Mouse (Mus musculus) testis, adult 2 months (tissue): ENCODE measurements around the gene Dirc2. TPM values are rescaled to one million over a fixed set of nuclear protein-coding genes. Genes with fewer than 3 reads are reported as not detected.
A peak's percentile ranks its signal among the peaks of the same experiment; 100 is the strongest.

ENCODE experiments used
- H3K27ac ChIP-seq: fragments of 200-500 bp; 2 replicates; pipeline ENCODE4 v1.5.1; 2012; ENCODE audit warnings: low read depth, low read length; ENCODE audit not compliant: control insufficient read depth, insufficient read depth
- H3K27me3 ChIP-seq: fragments of 200-500 bp; 2 replicates; pipeline ENCODE4 v1.6.1; 2012; ENCODE audit warnings: mild to moderate bottlenecking, low read length, moderate library complexity; ENCODE audit not compliant: control insufficient read depth, insufficient read depth
- H3K36me3 ChIP-seq: fragments of 200-500 bp; 2 replicates; pipeline ENCODE4 v1.6.1; 2012; ENCODE audit warnings: mild to moderate bottlenecking, low read length; ENCODE audit not compliant: control insufficient read depth, insufficient read depth
- H3K4me1 ChIP-seq: fragments of 200-500 bp; 2 replicates; pipeline ENCODE4 v1.6.1; 2012; ENCODE audit warnings: low read length; ENCODE audit not compliant: control insufficient read depth, insufficient read depth
- H3K4me3 ChIP-seq: fragments of 200-500 bp; 2 replicates; pipeline ENCODE4 v1.5.1; 2012; ENCODE audit warnings: low read depth, mild to moderate bottlenecking, low read length, moderate library complexity, mixed read lengths; ENCODE audit not compliant: control insufficient read depth
- CTCF ChIP-seq: fragments of 200-500 bp; IDR thresholded peaks from 2 replicates; pipeline ENCODE4 v1.5.1; 2012; ENCODE audit warnings: low read depth, mild to moderate bottlenecking, inconsistent platforms, low read length, moderate library complexity; ENCODE audit not compliant: control insufficient read depth, insufficient read depth, insufficient replicate concordance
- POLR2A ChIP-seq: fragments of 200-500 bp; IDR thresholded peaks from 2 replicates; pipeline ENCODE4 v1.6.1; 2012; ENCODE audit warnings: low read depth, mild to moderate bottlenecking, inconsistent platforms, low read length, moderate library complexity; ENCODE audit not compliant: control insufficient read depth
- polyA plus RNA-seq: library from polyadenylated mRNA; depleted of rRNA; stranded (reverse); fragments of >200 nt; gene quantifications from 2 replicates; pipeline ENCODE4 v1.2.3, GENCODE M21; 2012; rRNA removed

The Dirc2 gene
- polyA plus RNA-seq: 3.3 and 3.5 TPM in 2 replicates

GRCm38 (mm10) chr16:35768785-35769642, at the start of gene Dirc2:
Gene Dirc2, minus strand, starts transcription at chr16:35769356.
- peaks cover 10% of the 10 kb centered on the region for H3K4me1 ChIP-seq
- peak within 1 kb of the TSS; percentile 100 for H3K4me3 ChIP-seq
- no peaks in the 10 kb centered on the region for H3K36me3 ChIP-seq
- peak within 1 kb of the TSS; percentile 61 for H3K27ac ChIP-seq
- TF ChIP-seq POLR2A (peak; percentile 41), CTCF (no peak)
- no peaks in the 10 kb centered on the region for H3K27me3 ChIP-seq

DNA sequence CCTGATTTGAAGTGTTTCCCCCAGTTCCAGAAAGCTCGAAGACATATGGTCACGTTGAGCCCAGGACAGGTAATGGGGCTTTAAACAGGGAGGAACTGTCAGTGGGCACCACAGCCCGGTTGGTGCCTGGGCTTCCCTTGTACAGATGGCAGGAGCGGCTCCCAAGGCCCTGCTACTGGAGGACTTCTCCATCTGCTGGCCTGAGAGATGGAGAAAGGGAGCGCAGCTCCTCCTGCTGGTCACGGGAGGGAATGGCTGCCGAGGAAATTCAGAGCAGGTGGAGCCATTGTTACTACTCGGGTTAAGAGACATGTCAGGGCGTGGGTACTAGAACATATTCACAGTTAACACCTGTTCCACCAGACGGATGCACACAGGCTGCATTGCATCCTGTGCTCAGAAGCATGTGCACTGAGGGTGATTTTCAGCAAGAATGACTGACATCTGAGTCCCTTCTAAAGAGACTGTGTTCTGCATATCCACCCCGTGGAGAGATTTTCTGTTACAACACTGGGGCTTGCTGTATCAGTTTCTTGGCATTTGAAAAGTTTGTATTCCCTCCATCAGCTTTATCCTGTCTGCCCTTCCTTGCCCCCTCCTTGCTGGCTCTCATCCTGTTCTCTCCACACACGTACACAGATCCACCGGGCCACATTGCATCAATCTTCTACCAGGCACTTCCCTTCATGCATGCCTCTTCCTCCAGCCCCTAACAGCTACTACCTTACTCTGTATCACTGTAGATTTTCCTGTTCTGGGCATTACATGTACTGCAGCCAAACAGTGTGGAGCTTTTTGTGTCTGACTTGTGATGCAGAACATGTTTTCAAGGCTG, 48.3 kb upstream of the Dirc2 start:
- no peaks in the 10 kb centered on the region; the same call in 1 of the 2 replicates for H3K36me3 ChIP-seq
- no peak overlapping the region; the same call in 1 of the 2 replicates for H3K4me3 ChIP-seq
- no peak overlapping the region for H3K27ac ChIP-seq
- H3K4me1 ChIP-seq: no peaks in the 10 kb centered on the region
- TF ChIP-seq POLR2A (no peak), CTCF (peak; percentile 92; the same call in 1 of the 2 replicates)
- H3K27me3 ChIP-seq: no peaks in the 10 kb centered on the region

DNA sequence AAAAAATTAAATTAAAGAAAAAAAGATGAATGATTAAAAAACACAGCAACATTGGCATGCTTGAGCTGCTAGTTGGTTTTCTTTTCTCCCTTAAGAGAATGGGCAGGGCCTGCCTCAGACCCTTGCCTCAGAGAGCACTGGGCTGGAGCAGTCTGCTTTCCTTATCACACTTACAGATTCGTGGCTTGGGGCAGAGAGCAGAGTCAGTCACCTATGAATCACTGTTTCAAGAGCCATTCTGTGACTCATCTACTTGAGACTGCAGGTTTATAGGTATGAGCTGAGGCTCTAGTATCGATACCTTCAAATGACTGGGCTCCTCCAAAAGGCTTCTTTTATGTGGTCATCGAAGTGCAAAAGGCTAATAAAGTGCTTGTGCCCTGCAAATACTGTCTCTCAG, 44.0 kb upstream of the Dirc2 start:
- TF ChIP-seq POLR2A (no peak), CTCF (no peak)
- Histone ChIP-seq H3K4me3 (no peak overlapping the region), H3K36me3 (no peaks in the 10 kb centered on the region; the same call in 1 of the 2 replicates), H3K27ac (no peak overlapping the region), H3K4me1 (no peaks in the 10 kb centered on the region), H3K27me3 (no peaks in the 10 kb centered on the region)

- no peak overlapping the region for H3K27ac ChIP-seq
- no peak overlapping the region for H3K4me3 ChIP-seq
- no peaks in the 10 kb centered on the region for H3K27me3 ChIP-seq
- TF ChIP-seq CTCF: no peak
- TF ChIP-seq POLR2A: no peak
- H3K4me1 ChIP-seq: no peaks in the 10 kb centered on the region
- no peaks in the 10 kb centered on the region for H3K36me3 ChIP-seq
Observed at GRCm38 (mm10) chr16:35808838-35809237, 39.7 kb upstream of the Dirc2 start.

DNA sequence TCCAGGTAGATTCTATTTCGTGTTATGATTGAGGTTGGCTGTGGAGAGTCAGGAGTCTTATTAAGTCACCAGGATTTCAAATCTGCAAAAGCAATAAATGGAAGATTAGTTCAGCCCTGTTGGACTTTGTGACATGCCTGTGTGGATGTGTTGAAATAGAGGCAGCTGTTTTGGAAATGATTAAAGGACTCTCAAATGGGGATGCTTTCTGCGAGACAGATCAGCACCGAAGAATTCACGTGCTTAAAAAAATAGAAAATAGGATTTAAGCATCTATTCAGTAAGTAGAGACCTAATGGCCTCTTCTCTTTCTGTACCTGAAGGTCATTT, 38.5 kb upstream of the Dirc2 start:
- H3K27me3 ChIP-seq: no peaks in the 10 kb centered on the region
- H3K27ac ChIP-seq: no peak overlapping the region
- H3K4me1 ChIP-seq: no peaks in the 10 kb centered on the region
- H3K36me3 ChIP-seq: no peaks in the 10 kb centered on the region
- no peak for TF ChIP-seq POLR2A
- TF ChIP-seq CTCF: no peak
- H3K4me3 ChIP-seq: no peak overlapping the region

- no peaks in the 10 kb centered on the region for H3K27me3 ChIP-seq
- no peak overlapping the region for H3K4me3 ChIP-seq
- no peak for TF ChIP-seq CTCF
- TF ChIP-seq POLR2A: no peak
- no peak overlapping the region for H3K27ac ChIP-seq
- H3K36me3 ChIP-seq: no peaks in the 10 kb centered on the region
- H3K4me1 ChIP-seq: no peaks in the 10 kb centered on the region
Observed at GRCm38 (mm10) chr16:35806973-35807662, 38.0 kb upstream of the Dirc2 start.
